Mouse (Mus musculus): ENCODE measurements around the gene Mvp.

- TF ChIP-seq CTCF (conservative IDR thresholded peaks at IDR 0.05; ENCODE audit: insufficient read depth, insufficient read length, low read depth, low read length) = no peak
- no peak for TF ChIP-seq POLR2A (IDR thresholded peaks at IDR 0.05; ENCODE audit: low read depth, low read length)
Measured at GRCm38 (mm10) chr7:127055026-127055585, 40.7 kb upstream of the Mvp start.
